Mouse (Mus musculus): ENCODE measurements around the gene Ssu2. TPM values are rescaled to one million over a fixed set of nuclear protein-coding genes. Genes with fewer than 3 reads are reported as not detected.

The Ssu2 gene
- polyA plus RNA-seq (2014; fragmentation: Illumina TruSeq; extraction: RNeasy Lipid Tissue Mini Kit (QIAGEN cat#74804)): 0.83 TPM

GRCm38 (mm10) chr6:112387947-112388346 is at the start of gene Ssu2:
Gene Ssu2 (minus strand): TSS chr6:112388023.

Other genes starting within 250 kb of the Ssu2 start
- 6.0 TPM for gene Lmcd1, start 114.3 kb downstream of the Ssu2 start, polyA plus RNA-seq (2014; fragmentation: Illumina TruSeq; extraction: RNeasy Lipid Tissue Mini Kit (QIAGEN cat#74804))
- gene Cav3, start 71.5 kb upstream of the Ssu2 start, polyA plus RNA-seq (2014; fragmentation: Illumina TruSeq; extraction: RNeasy Lipid Tissue Mini Kit (QIAGEN cat#74804)): not detected
- 35.1 TPM for gene Oxtr, start 101.9 kb upstream of the Ssu2 start, polyA plus RNA-seq (2014; fragmentation: Illumina TruSeq; extraction: RNeasy Lipid Tissue Mini Kit (QIAGEN cat#74804))